Comparison of ENCODE assay signal across 12 mouse cellular contexts in genomic region chr9:66769275-66769674, GRCm38 (mm10). TPM values are rescaled to one million over a fixed set of nuclear protein-coding genes. Genes with fewer than 3 reads are reported as not detected.
A peak's percentile ranks its signal among the peaks of the same experiment; 100 is the strongest.
DNase-seq lines count a peak whose midpoint lies in the region; ATAC-seq and TF ChIP-seq lines count a peak whose summit lies in the region.
"Had no signal": no experiment of that assay in that cellular context is flagged by ENCODE, and none has a peak within 500 bp of the region (broad histone marks: within the 10 kb centered on the region; RNA-seq: fewer than 3 reads in every experiment).

No protein-coding gene starts in this region.

- no peaks in the 10 kb centered on the region for H3K36me3 ChIP-seq in testis, adult 2 months (ENCODE audit: control insufficient read depth, insufficient read depth, low read length)
- no peaks in the 10 kb centered on the region for H3K36me3 ChIP-seq in kidney, embryonic 16.5 days (ENCODE audit: insufficient read depth, low read length)
- H3K36me3 ChIP-seq: embryonic facial prominence, embryonic 12.5 days had no signal

- no peak for DNase-seq in testis, postnatal 14 days (ENCODE audit: low spot score)
- peak; percentile 4 for DNase-seq in lung, adult 2 months
- DNase-seq in thymus, adult 18-20 months: no peak
- no peak for DNase-seq in layer of hippocampus, adult 18-20 months (ENCODE audit: low spot score in 2 of 2)
- DNase-seq: cerebellum, adult 9-11 months; left cerebral cortex, postnatal 4 days had no signal

- no peak overlapping the region for H3K27ac ChIP-seq in testis, adult 2 months (ENCODE audit: control insufficient read depth, insufficient read depth, low read depth, low read length)
- peak overlapping the region; percentile 43; the same call in 1 of the 2 replicates for H3K27ac ChIP-seq in kidney, embryonic 16.5 days (ENCODE audit: low read length)
- H3K27ac ChIP-seq: embryonic facial prominence, embryonic 12.5 days had no signal

- WGBS in kidney, embryonic 16.5 days: 42% methylated on average over 3 of the region's 3 CpGs
- whole genome bisulfite sequencing in lung, adult 2 months: 42% methylated on average over 3 of the region's 3 CpGs

- peak overlapping the region; percentile 65 for H3K4me3 ChIP-seq in testis, adult 2 months (ENCODE audit: control insufficient read depth, low read depth, low read length)
- H3K4me3 ChIP-seq in kidney, embryonic 16.5 days (ENCODE audit: low read length): no peak overlapping the region
- H3K4me3 ChIP-seq in lung, adult 2 months (replicated peaks; ENCODE audit: extremely low read depth, low read depth, low read length): no peak overlapping the region
- H3K4me3 ChIP-seq: embryonic facial prominence, embryonic 12.5 days had no signal

- no peaks in the 10 kb centered on the region for H3K9me3 ChIP-seq in kidney, embryonic 16.5 days (ENCODE audit: low read length)
- H3K9me3 ChIP-seq: embryonic facial prominence, embryonic 12.5 days had no signal

- no peak overlapping the region for H3K4me2 ChIP-seq in kidney, embryonic 16.5 days (replicated peaks; ENCODE audit: low read depth, low read length)
- H3K4me2 ChIP-seq: embryonic facial prominence, embryonic 12.5 days had no signal

- H3K4me1 ChIP-seq in testis, adult 2 months (ENCODE audit: control insufficient read depth, insufficient read depth, low read length): no peaks in the 10 kb centered on the region
- H3K4me1 ChIP-seq in kidney, embryonic 16.5 days (ENCODE audit: insufficient read depth, low read length): peaks cover 8% of the 10 kb centered on the region; the same call in 1 of the 2 replicates
- H3K4me1 ChIP-seq in lung, adult 2 months (ENCODE audit: control insufficient read depth, insufficient read depth, low read length): no peaks in the 10 kb centered on the region
- H3K4me1 ChIP-seq: embryonic facial prominence, embryonic 12.5 days had no signal

- no peaks in the 10 kb centered on the region for H3K27me3 ChIP-seq in testis, adult 2 months (ENCODE audit: control insufficient read depth, insufficient read depth, low read length)
- H3K27me3 ChIP-seq in kidney, embryonic 16.5 days (ENCODE audit: insufficient read depth, low read length): no peaks in the 10 kb centered on the region
- H3K27me3 ChIP-seq: embryonic facial prominence, embryonic 12.5 days had no signal

- peak; percentile 69 for ATAC-seq in kidney, embryonic 16.5 days (ENCODE audit: low FRiP score, low TSS enrichment)
- ATAC-seq in frontal cortex, adult (ENCODE audit: low TSS enrichment): no peak
- ATAC-seq: CD4-positive, CD25-positive, alpha-beta regulatory T cell, adult 4 months; forebrain, embryonic 16.5 days had no signal

- no peak overlapping the region for H3K9ac ChIP-seq in kidney, embryonic 16.5 days (replicated peaks; ENCODE audit: low read length)
- H3K9ac ChIP-seq: embryonic facial prominence, embryonic 12.5 days had no signal

- no peak for TF ChIP-seq CTCF in testis, adult 2 months (IDR thresholded peaks at IDR 0.05; ENCODE audit: control insufficient read depth, insufficient read depth, insufficient replicate concordance, low read depth, low read length)
- TF ChIP-seq CTCF in lung, adult 2 months (IDR thresholded peaks at IDR 0.05; ENCODE audit: insufficient read depth, low read length): no peak

- TF ChIP-seq POLR2A in testis, adult 2 months (IDR thresholded peaks at IDR 0.05; ENCODE audit: control insufficient read depth, low read depth, low read length): no peak
- TF ChIP-seq POLR2A in lung, adult 2 months (IDR thresholded peaks at IDR 0.05; ENCODE audit: borderline replicate concordance, extremely low read depth, low read depth, low read length): no peak

RNA-seq across cellular contexts. Expression of gene Aph1b, which starts 26.0 kb away (rescaled TPM):
- 1.6 and 1.9 TPM in 2 replicates for polyA plus RNA-seq in testis, adult 2 months (2012; rRNA removed)
- polyA plus RNA-seq in kidney, embryonic 16.5 days (2015; fragmentation: Nextera tagmentation; extraction: Ambion mirVana): 11.3 and 12.0 TPM in 2 replicates
- polyA plus RNA-seq in lung, adult 2 months (2012; rRNA removed): 3.4 and 4.6 TPM in 2 replicates
- total RNA-seq in layer of hippocampus, adult 18-20 months (2021): 10 to 100 TPM; 32.0 to 34.5 TPM

RNA-seq across cellular contexts. Expression of gene Gm10647, which starts 27.6 kb away (rescaled TPM):
- 0.12 and 0.20 TPM in 2 replicates for polyA plus RNA-seq in testis, adult 2 months (2012; rRNA removed)
- 0.71 and 1.2 TPM in 2 replicates for polyA plus RNA-seq in kidney, embryonic 16.5 days (2015; fragmentation: Nextera tagmentation; extraction: Ambion mirVana)
- polyA plus RNA-seq in lung, adult 2 months (2012; rRNA removed): 0.10 and 0.17 TPM in 2 replicates
- under 1 TPM; 0.36 to 0.59 TPM for total RNA-seq in layer of hippocampus, adult 18-20 months (2021)

RNA-seq across cellular contexts. Expression of gene Car12, which starts 55.8 kb away (rescaled TPM):
- polyA plus RNA-seq in testis, adult 2 months (2012; rRNA removed): 1.5 and 1.9 TPM in 2 replicates
- polyA plus RNA-seq in kidney, embryonic 16.5 days (2015; fragmentation: Nextera tagmentation; extraction: Ambion mirVana): 27.7 and 30.7 TPM in 2 replicates
- 0.88 and 6.7 TPM in 2 replicates for polyA plus RNA-seq in lung, adult 2 months (2012; rRNA removed)
- total RNA-seq in layer of hippocampus, adult 18-20 months (2021): 10 to 100 TPM; 45.8 to 55.2 TPM
